In genomic region chr13:55512379-55513031, GRCm38 (mm10) we compare ENCODE assay signal across 8 mouse cellular contexts. TPM values are rescaled to one million over a fixed set of nuclear protein-coding genes. Genes with fewer than 3 reads are reported as not detected.
DNase-seq lines count a peak whose midpoint lies in the region; ATAC-seq lines count a peak whose summit lies in the region.

No protein-coding gene starts in this region.

- peaks cover 12% of the 10 kb centered on the region for H3K27me3 ChIP-seq in heart, embryonic 10.5 days (ENCODE audit: insufficient read depth, poor library complexity, severe bottlenecking)
- peaks cover 8% of the 10 kb centered on the region; the same call in 1 of the 2 replicates for H3K27me3 ChIP-seq in kidney, embryonic 15.5 days
- H3K27me3 ChIP-seq in stomach, embryonic 15.5 days (replicated peaks) = no peaks in the 10 kb centered on the region

- H3K9me3 ChIP-seq in heart, embryonic 10.5 days = no peaks in the 10 kb centered on the region
- H3K9me3 ChIP-seq in kidney, embryonic 15.5 days (replicated peaks) = no peaks in the 10 kb centered on the region
- H3K9me3 ChIP-seq in stomach, embryonic 15.5 days = no peaks in the 10 kb centered on the region

- peak overlapping the region; percentile 82 for H3K9ac ChIP-seq in kidney, embryonic 15.5 days
- H3K9ac ChIP-seq in stomach, embryonic 15.5 days = peak overlapping the region; percentile 88

- peaks cover 53% of the 10 kb centered on the region for H3K4me1 ChIP-seq in heart, embryonic 10.5 days
- H3K4me1 ChIP-seq in kidney, embryonic 15.5 days = peaks cover 37% of the 10 kb centered on the region
- H3K4me1 ChIP-seq in stomach, embryonic 15.5 days = peaks cover 41% of the 10 kb centered on the region

- H3K27ac ChIP-seq in heart, embryonic 10.5 days = peak overlapping the region; percentile 98
- peak overlapping the region; percentile 94 for H3K27ac ChIP-seq in kidney, embryonic 15.5 days
- peak overlapping the region; percentile 94 for H3K27ac ChIP-seq in stomach, embryonic 15.5 days

- peak overlapping the region; percentile 98 for H3K4me3 ChIP-seq in heart, embryonic 10.5 days
- H3K4me3 ChIP-seq in kidney, embryonic 15.5 days (replicated peaks) = peak overlapping the region; percentile 89
- H3K4me3 ChIP-seq in stomach, embryonic 15.5 days (replicated peaks) = peak overlapping the region; percentile 90

- peak overlapping the region; percentile 89 for H3K4me2 ChIP-seq in kidney, embryonic 15.5 days
- H3K4me2 ChIP-seq in stomach, embryonic 15.5 days = peak overlapping the region; percentile 87

- peak; percentile 73 for DNase-seq in A20 (ENCODE audit: low read depth, low spot score)
- peak; percentile 81 for DNase-seq in NIH3T3 (ENCODE audit: low read depth)
- peak; percentile 46 for DNase-seq in embryo, embryonic 11.5 days (ENCODE audit: low read depth, low spot score)
- DNase-seq in heart, embryonic 10.5 days (ENCODE audit: low spot score) = peak; percentile 91
- DNase-seq in lung, postnatal 25 days (ENCODE audit: low spot score) = peak; percentile 35
- DNase-seq in frontal cortex, postnatal 25 days (ENCODE audit: low spot score in 2 of 2) = no peak

- 3% methylated on average over 25 of the region's 25 CpGs for WGBS in heart, embryonic 10.5 days
- WGBS in kidney, embryonic 15.5 days = 2% methylated on average over 25 of the region's 25 CpGs
- WGBS in stomach, embryonic 15.5 days = 2% methylated on average over 25 of the region's 25 CpGs

- H3K36me3 ChIP-seq in heart, embryonic 10.5 days = peaks cover 45% of the 10 kb centered on the region
- peaks cover 30% of the 10 kb centered on the region for H3K36me3 ChIP-seq in kidney, embryonic 15.5 days
- H3K36me3 ChIP-seq in stomach, embryonic 15.5 days = peaks cover 21% of the 10 kb centered on the region

- ATAC-seq in kidney, embryonic 15.5 days (replicated peaks; ENCODE audit: low FRiP score) = peak; percentile 69
- ATAC-seq in stomach, embryonic 15.5 days (ENCODE audit: insufficient read depth, low FRiP score, low read depth) = peak; percentile 53; the same call in 1 of the 2 replicates

RNA-seq across cellular contexts. Expression of gene Pdlim7, which starts 1.0 kb away (rescaled TPM):
- polyA plus RNA-seq in heart, embryonic 10.5 days (2016; fragmentation: Nextera tagmentation; extraction: Ambion mirVana) = 397 and 462 TPM in 2 replicates
- polyA plus RNA-seq in kidney, embryonic 15.5 days (2015; fragmentation: Nextera tagmentation; extraction: Ambion mirVana) = 141 and 169 TPM in 2 replicates
- 198 and 218 TPM in 2 replicates for polyA plus RNA-seq in stomach, embryonic 15.5 days (2015; fragmentation: Nextera tagmentation; extraction: Ambion mirVana)

RNA-seq across cellular contexts. Expression of gene Dok3, which starts 16.6 kb away (rescaled TPM):
- polyA plus RNA-seq in heart, embryonic 10.5 days (2016; fragmentation: Nextera tagmentation; extraction: Ambion mirVana) = 0.57 and 2.4 TPM in 2 replicates
- 2.9 and 3.0 TPM in 2 replicates for polyA plus RNA-seq in kidney, embryonic 15.5 days (2015; fragmentation: Nextera tagmentation; extraction: Ambion mirVana)
- 4.3 and 5.3 TPM in 2 replicates for polyA plus RNA-seq in stomach, embryonic 15.5 days (2015; fragmentation: Nextera tagmentation; extraction: Ambion mirVana)

RNA-seq across cellular contexts. Expression of gene Ddx41, which starts 24.0 kb away (rescaled TPM):
- polyA plus RNA-seq in heart, embryonic 10.5 days (2016; fragmentation: Nextera tagmentation; extraction: Ambion mirVana) = 43.4 and 64.1 TPM in 2 replicates
- 80.4 and 87.4 TPM in 2 replicates for polyA plus RNA-seq in kidney, embryonic 15.5 days (2015; fragmentation: Nextera tagmentation; extraction: Ambion mirVana)
- 52.7 and 54.5 TPM in 2 replicates for polyA plus RNA-seq in stomach, embryonic 15.5 days (2015; fragmentation: Nextera tagmentation; extraction: Ambion mirVana)

RNA-seq across cellular contexts. Expression of gene Dbn1, which starts 24.6 kb away (rescaled TPM):
- 101 and 166 TPM in 2 replicates for polyA plus RNA-seq in heart, embryonic 10.5 days (2016; fragmentation: Nextera tagmentation; extraction: Ambion mirVana)
- polyA plus RNA-seq in kidney, embryonic 15.5 days (2015; fragmentation: Nextera tagmentation; extraction: Ambion mirVana) = 168 and 193 TPM in 2 replicates
- polyA plus RNA-seq in stomach, embryonic 15.5 days (2015; fragmentation: Nextera tagmentation; extraction: Ambion mirVana) = 110 and 115 TPM in 2 replicates

RNA-seq across cellular contexts. Expression of gene Prr7, which starts 48.4 kb away (rescaled TPM):
- polyA plus RNA-seq in heart, embryonic 10.5 days (2016; fragmentation: Nextera tagmentation; extraction: Ambion mirVana) = 0.17 and 0.21 TPM in 2 replicates
- 0.70 and 0.75 TPM in 2 replicates for polyA plus RNA-seq in kidney, embryonic 15.5 days (2015; fragmentation: Nextera tagmentation; extraction: Ambion mirVana)
- polyA plus RNA-seq in stomach, embryonic 15.5 days (2015; fragmentation: Nextera tagmentation; extraction: Ambion mirVana) = 0.72 and 0.85 TPM in 2 replicates

Comparison
In these comparisons a context has a peak if more than half of its experiments do, and no peak if none do; other contexts are left out.
1. DNase-seq: peak in A20 (single experiment), NIH3T3 (single experiment), embryo, embryonic 11.5 days (single experiment), heart, embryonic 10.5 days (single experiment) and lung, postnatal 25 days (single experiment); none in frontal cortex, postnatal 25 days (0 of 2).
2. Peak in every context shown above with its lines, with median percentiles within 50 percentile points of each other: H3K27ac ChIP-seq and H3K4me3 ChIP-seq.